Mouse (Mus musculus) Patski (cell line): ENCODE data around the gene Pomt1. TPM values are rescaled to one million over a fixed set of nuclear protein-coding genes. Genes with fewer than 3 reads are reported as not detected.

ENCODE experiments used
- ATAC-seq: fragments of 100-300 bp; one replicate; pipeline ENCODE4 v1.8.0; 2021
- CTCF ChIA-PET: fragments of 350-600 bp; sonication (Branson Sonifier 250); formaldehyde crosslinking; loops from one replicate; lab custom pipeline; 2022; ENCODE audit warnings: inconsistent platforms; lab: Charles Lee
- POLR2A ChIA-PET: fragments of 350-600 bp; sonication (Branson Sonifier 250); formaldehyde crosslinking; loops from one replicate; lab custom pipeline; 2022; ENCODE audit warnings: antibody characterized with exemption, inconsistent platforms; lab: Charles Lee
- DNase-seq: peaks from one replicate; pipeline ENCODE4 v3.0.0-alpha.2; 2011; ENCODE audit warnings: low read depth, low spot score
- H3K27me3 ChIP-seq: fragments of 371-371 bp; one replicate; pipeline ENCODE4 v1.5.1; 2021
- CTCF ChIP-seq: fragments of 100-300 bp; IDR thresholded peaks from one replicate; pipeline ENCODE4 v1.5.1; 2021
- in situ Hi-C: fragments of 300-500 bp; cut with MboI; formaldehyde crosslinking; loops from 3 replicates; pipeline ENCODE4 v1.11.1; 2018; ENCODE audit warnings: low pct_unique_long_range_greater_than_20kb, mixed read lengths
- polyA plus RNA-seq: library from polyadenylated mRNA; unstranded; gene quantifications from one replicate; pipeline ENCODE4 v1.2.3, GENCODE M21; 2021

The Pomt1 gene
- 32.1 TPM for polyA plus RNA-seq

- ChIA-PET POLR2A (interaction anchor here (0.7 to 1.3 kb wide), 2 partner anchors 9 to 76 kb away, joined by 3 to 5 read pairs; no protein-coding TSS in a partner anchor), CTCF (interaction anchor here (0.8 to 1.7 kb wide), 6 partner anchors 13 to 83 kb away, joined by 3 to 5 read pairs (median 3); no protein-coding TSS in a partner anchor)
- ATAC-seq (peak; percentile 65), DNase-seq (peak; percentile 58)
- no peak for TF ChIP-seq CTCF
- no peaks in the 10 kb centered on the region for H3K27me3 ChIP-seq
- in situ Hi-C loops, result loop anchor here (5.0 kb wide), 1 partner anchor 104 kb away; no protein-coding TSS in a partner anchor
Observed at GRCm38 (mm10) chr2:32235886-32236759, at the start of gene Pomt1. Pomt1 (plus strand) TSS chr2:32236590.

- no peak for TF ChIP-seq CTCF
- H3K27me3 ChIP-seq, result no peaks in the 10 kb centered on the region
- in situ Hi-C loops, result no loop called here
- ChIA-PET POLR2A (no interaction called here), CTCF (no interaction called here)
- DNase-seq, result no peak
- ATAC-seq, result no peak
Observed at GRCm38 (mm10) chr2:32187019-32187551, 49.3 kb upstream of the Pomt1 start.

- no peak for TF ChIP-seq CTCF
- no peak for DNase-seq
- ChIA-PET CTCF (no interaction called here), POLR2A (no interaction called here)
- ATAC-seq, result no peak
- in situ Hi-C loops, result no loop called here
- no peaks in the 10 kb centered on the region for H3K27me3 ChIP-seq
Observed at GRCm38 (mm10) chr2:32187649-32188048, 48.7 kb upstream of the Pomt1 start.

GRCm38 (mm10) chr2:32189060-32189681, 47.2 kb upstream of the Pomt1 start:
- POLR2A ChIA-PET, result no interaction called here
- in situ Hi-C loops, result no loop called here

GRCm38 (mm10) chr2:32190620-32191019, 45.8 kb upstream of the Pomt1 start:
- in situ Hi-C loops, result loop anchor here (10.0 kb wide), 1 partner anchor 56 kb away; no protein-coding TSS in a partner anchor
- ChIA-PET POLR2A (interaction anchor here (1.1 kb wide), 1 partner anchor 54 kb away, joined by 3 read pairs; no protein-coding TSS in a partner anchor), CTCF (no interaction called here)
- ATAC-seq (no peak), DNase-seq (no peak)
- no peaks in the 10 kb centered on the region for H3K27me3 ChIP-seq
- no peak for TF ChIP-seq CTCF

More at GRCm38 (mm10) chr2:32189060-32189681, 47.2 kb upstream of the Pomt1 start:
- no peak for TF ChIP-seq CTCF
- CTCF ChIA-PET, result interaction anchor here (1.0 kb wide), 1 partner anchor 56 kb away, joined by 3 read pairs; no protein-coding TSS in a partner anchor
- ATAC-seq (no peak), DNase-seq (no peak)
- H3K27me3 ChIP-seq, result no peaks in the 10 kb centered on the region

- in situ Hi-C loops, result loop anchor here (10.0 kb wide), 1 partner anchor 57 kb away; no protein-coding TSS in a partner anchor
- CTCF ChIA-PET, result interaction anchor here (1.0 to 4.2 kb wide), 6 partner anchors 8 to 62 kb away, joined by 3 to 18 read pairs (median 4); partner anchors contain the start of gene Prrc2b
- TF ChIP-seq CTCF, result no peak
- POLR2A ChIA-PET, result interaction anchor here (1.1 kb wide), 1 partner anchor 55 kb away, joined by 3 read pairs; no protein-coding TSS in a partner anchor
- ATAC-seq, result no peak
- DNase-seq, result no peak
- no peaks in the 10 kb centered on the region for H3K27me3 ChIP-seq
Observed at GRCm38 (mm10) chr2:32191872-32192507, 44.4 kb upstream of the Pomt1 start.

GRCm38 (mm10) chr2:32198977-32199376, 37.4 kb upstream of the Pomt1 start:
- no peaks in the 10 kb centered on the region for H3K27me3 ChIP-seq
- in situ Hi-C loops, result loop anchor here (10.0 kb wide), 1 partner anchor 64 kb away; no protein-coding TSS in a partner anchor
- CTCF ChIA-PET, result no interaction called here
- no peak for TF ChIP-seq CTCF
- no peak for DNase-seq
- POLR2A ChIA-PET, result no interaction called here
- no peak for ATAC-seq

GRCm38 (mm10) chr2:32200033-32200432, 36.4 kb upstream of the Pomt1 start:
- DNase-seq (no peak), ATAC-seq (no peak)
- CTCF ChIA-PET, result no interaction called here
- in situ Hi-C loops, result no loop called here
- TF ChIP-seq CTCF, result no peak
- H3K27me3 ChIP-seq, result no peaks in the 10 kb centered on the region
- POLR2A ChIA-PET, result no interaction called here

GRCm38 (mm10) chr2:32200712-32201111, 35.7 kb upstream of the Pomt1 start:
- no peak for TF ChIP-seq CTCF
- ChIA-PET CTCF (no interaction called here), POLR2A (no interaction called here)
- ATAC-seq, result no peak
- in situ Hi-C loops, result no loop called here
- no peak for DNase-seq
- H3K27me3 ChIP-seq, result no peaks in the 10 kb centered on the region

- H3K27me3 ChIP-seq, result no peaks in the 10 kb centered on the region
- in situ Hi-C loops, result no loop called here
- no peak for TF ChIP-seq CTCF
- ChIA-PET CTCF (no interaction called here), POLR2A (no interaction called here)
- ATAC-seq, result no peak
- DNase-seq, result peak; percentile 92
Observed at GRCm38 (mm10) chr2:32201527-32201926, 34.9 kb upstream of the Pomt1 start.
